Mouse (Mus musculus) limb, embryonic 10.5 days (tissue): Measurements from ENCODE around the gene Casc1. TPM values are rescaled to one million over a fixed set of nuclear protein-coding genes. Genes with fewer than 3 reads are reported as not detected.

Source experiments
- DNase-seq: peaks from one replicate; pipeline ENCODE4 v3.0.0-alpha.2; 2017; ENCODE audit warnings: low spot score
- H3K27ac ChIP-seq: fragments of 300-500 bp; sonication (generic); 2 replicates; pipeline ENCODE4 v1.5.1; 2016; ENCODE audit warnings: mild to moderate bottlenecking
- H3K27me3 ChIP-seq: fragments of 300-500 bp; sonication (generic); 2 replicates; pipeline ENCODE4 v1.6.1; 2016; ENCODE audit warnings: low read depth, mild to moderate bottlenecking; ENCODE audit not compliant: poor library complexity, severe bottlenecking
- H3K36me3 ChIP-seq: fragments of 300-500 bp; sonication (generic); 2 replicates; pipeline ENCODE4 v1.6.1; 2016; ENCODE audit warnings: mild to moderate bottlenecking, moderate library complexity
- H3K4me1 ChIP-seq: fragments of 300-500 bp; sonication (generic); 2 replicates; pipeline ENCODE4 v1.6.1; 2016
- H3K4me3 ChIP-seq: fragments of 300-500 bp; sonication (generic); 2 replicates; pipeline ENCODE4 v1.5.1; 2016; ENCODE audit warnings: mild to moderate bottlenecking, moderate library complexity
- H3K9me3 ChIP-seq: fragments of 300-500 bp; sonication (generic); replicated peaks from 2 replicates; pipeline ENCODE4 v1.6.1; 2016; ENCODE audit warnings: mild to moderate bottlenecking
- WGBS: fragments of 180-500 bp; shearing (Covaris S2); methylation state at CpG from one replicate; pipeline ENCODE4 v1.1.7; 2016; 5-methylcytosine and 5-hydroxymethylcytosine counted together
- polyA plus RNA-seq: library from polyadenylated mRNA; unstranded; fragments of >200 nt; fragmentation: Nextera tagmentation; extraction: Ambion mirVana; gene quantifications from 2 replicates; pipeline ENCODE4 v1.2.1, GENCODE M21; 2016

Casc1 gene
- polyA plus RNA-seq, 1 experiment from 2014 or later, result 0.31 TPM

GRCm38 (mm10) chr6:145234391-145234790, 23.6 kb upstream of the Casc1 start:
- WGBS, result 82% methylated on average over 1 of the region's 1 CpGs
- Histone ChIP-seq H3K36me3 (peaks cover 57% of the 10 kb centered on the region), H3K27me3 (no peaks in the 10 kb centered on the region), H3K27ac (no peak overlapping the region), H3K4me3 (no peak overlapping the region), H3K4me1 (no peaks in the 10 kb centered on the region), H3K9me3 (no peaks in the 10 kb centered on the region)
- no peak for DNase-seq

DNA sequence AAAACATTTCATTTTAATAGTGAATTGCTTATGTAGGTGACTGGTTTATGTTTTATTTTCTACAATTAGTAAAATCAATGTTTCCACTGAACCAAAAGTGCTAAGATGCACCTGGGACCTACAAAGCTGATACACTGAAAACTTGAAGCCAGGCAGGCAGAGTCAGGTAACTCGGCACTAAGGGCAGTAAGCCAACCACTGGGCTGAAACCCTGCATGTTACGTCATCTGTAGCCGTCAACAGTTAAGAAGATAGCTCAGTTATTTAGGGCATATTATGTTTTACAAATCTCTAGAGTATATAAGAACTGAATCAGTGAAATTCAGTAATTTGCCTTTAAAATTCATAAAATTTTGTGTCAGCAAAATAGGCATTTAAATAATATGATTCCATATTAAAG, 15.5 kb upstream of the Casc1 start:
- DNase-seq, result no peak
- peaks cover 53% of the 10 kb centered on the region for H3K36me3 ChIP-seq
- no peaks in the 10 kb centered on the region for H3K9me3 ChIP-seq
- WGBS, result 96% methylated on average over 3 of the region's 3 CpGs
- H3K27me3 ChIP-seq, result no peaks in the 10 kb centered on the region
- no peak overlapping the region for H3K4me3 ChIP-seq
- no peaks in the 10 kb centered on the region for H3K4me1 ChIP-seq
- no peak overlapping the region for H3K27ac ChIP-seq

- no peak for DNase-seq
- Histone ChIP-seq H3K27ac (no peak overlapping the region), H3K9me3 (no peaks in the 10 kb centered on the region), H3K27me3 (no peaks in the 10 kb centered on the region), H3K4me3 (no peak overlapping the region), H3K4me1 (no peaks in the 10 kb centered on the region), H3K36me3 (peaks cover 52% of the 10 kb centered on the region)
- WGBS, result 95% methylated on average over 6 of the region's 6 CpGs
Observed at GRCm38 (mm10) chr6:145224246-145224645, 13.4 kb upstream of the Casc1 start.

- 91% methylated on average over 3 of the region's 3 CpGs for WGBS
- no peaks in the 10 kb centered on the region for H3K9me3 ChIP-seq
Observed at GRCm38 (mm10) chr6:145215826-145216225, 5.0 kb upstream of the Casc1 start.

GRCm38 (mm10) chr6:145213916-145214315, 3.1 kb upstream of the Casc1 start:
- Histone ChIP-seq H3K27ac (no peak overlapping the region), H3K4me1 (peaks cover 12% of the 10 kb centered on the region), H3K9me3 (no peaks in the 10 kb centered on the region), H3K4me3 (no peak overlapping the region), H3K27me3 (no peaks in the 10 kb centered on the region), H3K36me3 (peaks cover 20% of the 10 kb centered on the region)
- DNase-seq, result no peak
- WGBS, result 83% methylated on average over 2 of the region's 2 CpGs

More at GRCm38 (mm10) chr6:145215826-145216225, 5.0 kb upstream of the Casc1 start:
- peaks cover 36% of the 10 kb centered on the region for H3K36me3 ChIP-seq
- no peaks in the 10 kb centered on the region for H3K27me3 ChIP-seq
- no peak for DNase-seq
- H3K4me3 ChIP-seq, result no peak overlapping the region
- H3K27ac ChIP-seq, result no peak overlapping the region
- H3K4me1 ChIP-seq, result peaks cover 6% of the 10 kb centered on the region

GRCm38 (mm10) chr6:145211376-145212305, 836 bp upstream of the Casc1 start:
- Histone ChIP-seq H3K27me3 (no peaks in the 10 kb centered on the region), H3K27ac (peak overlapping the region; percentile 97), H3K4me3 (peak overlapping the region; percentile 81), H3K9me3 (no peaks in the 10 kb centered on the region), H3K4me1 (peaks cover 12% of the 10 kb centered on the region), H3K36me3 (peaks cover 9% of the 10 kb centered on the region)
- DNase-seq, result no peak
- WGBS, result 4% methylated on average over 21 of the region's 21 CpGs

DNA sequence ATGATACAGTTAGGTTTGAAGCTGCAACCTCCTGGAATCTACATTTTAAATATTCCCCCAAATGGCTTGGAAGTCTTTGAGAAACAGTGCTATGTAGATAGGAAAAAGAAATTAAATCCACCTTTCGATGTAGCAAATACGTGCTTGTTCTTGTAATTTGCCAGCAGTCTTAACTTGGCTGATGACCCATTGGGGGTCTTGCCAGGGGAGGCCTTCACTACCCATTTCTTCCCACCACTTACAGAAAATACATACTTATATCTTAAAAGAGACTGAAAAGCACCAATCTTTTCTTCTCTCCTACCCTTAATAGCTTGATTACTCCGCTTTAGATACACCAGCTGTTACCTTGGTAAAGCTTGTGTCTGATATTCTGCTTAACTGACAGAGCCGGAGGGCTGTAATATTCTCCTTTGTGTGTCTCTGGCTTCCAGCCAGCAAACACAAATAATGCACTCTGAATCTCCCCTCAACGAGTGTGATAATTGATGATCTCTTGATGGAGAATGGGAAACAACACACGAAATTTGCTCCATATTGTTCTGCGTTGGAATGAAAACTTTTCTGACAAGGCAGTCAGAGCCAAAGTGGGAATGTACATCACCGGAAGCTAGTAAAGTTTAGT, 637 bp downstream of the Casc1 start:
- Histone ChIP-seq H3K27me3 (no peaks in the 10 kb centered on the region), H3K27ac (0 out of 2 replicates have a peak overlapping the region, but pooled peaks have one; percentile 97), H3K4me3 (peak overlapping the region; percentile 81), H3K36me3 (no peaks in the 10 kb centered on the region), H3K4me1 (peaks cover 12% of the 10 kb centered on the region), H3K9me3 (no peaks in the 10 kb centered on the region)
- 45% methylated on average over 8 of the region's 8 CpGs for WGBS
- no peak for DNase-seq

DNA sequence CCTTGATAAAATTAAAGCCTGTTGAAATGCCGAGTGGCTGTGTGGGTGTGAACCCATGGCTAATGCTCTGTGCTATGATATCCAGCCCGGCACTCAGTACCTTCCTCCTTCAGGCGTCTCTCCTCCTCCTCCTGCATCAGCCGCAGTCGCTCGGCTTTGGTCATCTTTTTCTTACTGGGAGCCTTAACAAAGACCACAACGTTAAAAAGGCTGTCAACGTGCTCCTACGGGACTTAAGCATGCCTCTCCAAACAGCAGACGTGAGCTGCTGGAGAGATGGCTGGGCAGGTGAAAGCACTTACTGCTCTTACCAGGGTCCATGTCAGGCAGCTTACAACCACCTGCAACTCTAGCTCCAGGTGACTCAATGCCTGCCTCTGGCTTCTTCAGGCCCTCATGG, 5.7 kb downstream of the Casc1 start:
- Histone ChIP-seq H3K27me3 (no peaks in the 10 kb centered on the region), H3K36me3 (no peaks in the 10 kb centered on the region), H3K4me1 (peaks cover 2% of the 10 kb centered on the region; the same call in 1 of the 2 replicates), H3K4me3 (no peak overlapping the region), H3K27ac (no peak overlapping the region), H3K9me3 (no peaks in the 10 kb centered on the region)
- WGBS, result 77% methylated on average over 10 of the region's 10 CpGs
- DNase-seq, result peak; percentile 6

DNA sequence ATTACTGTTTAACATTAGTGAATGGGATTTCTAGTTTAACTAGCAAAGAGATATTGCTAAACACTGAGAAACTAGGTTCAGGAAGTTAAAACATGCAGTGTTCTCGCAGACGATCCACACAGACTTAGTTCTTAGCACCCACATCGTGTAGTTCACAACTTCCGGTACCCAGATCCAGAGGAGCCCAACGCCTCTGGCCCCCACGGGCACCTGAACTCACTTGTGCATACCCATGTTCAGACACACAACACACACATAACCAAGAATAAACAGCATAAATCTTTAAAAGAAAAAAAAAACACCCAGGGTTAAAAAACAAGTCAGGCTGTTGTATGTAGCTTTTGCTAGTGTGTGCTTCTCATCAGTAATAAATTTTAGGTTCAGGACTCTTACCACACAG, 6.4 kb downstream of the Casc1 start:
- H3K4me3 ChIP-seq, result no peak overlapping the region
- no peaks in the 10 kb centered on the region for H3K27me3 ChIP-seq
- no peaks in the 10 kb centered on the region for H3K9me3 ChIP-seq
- H3K4me1 ChIP-seq, result no peaks in the 10 kb centered on the region
- WGBS, result 93% methylated on average over 6 of the region's 6 CpGs
- DNase-seq, result no peak
- no peak overlapping the region for H3K27ac ChIP-seq
- no peaks in the 10 kb centered on the region for H3K36me3 ChIP-seq

GRCm38 (mm10) chr6:145202432-145203125, 8.2 kb downstream of the Casc1 start:
- H3K36me3 ChIP-seq, result no peaks in the 10 kb centered on the region
- no peaks in the 10 kb centered on the region for H3K27me3 ChIP-seq
- 84% methylated on average over 13 of the region's 13 CpGs for WGBS
- H3K9me3 ChIP-seq, result no peaks in the 10 kb centered on the region
- H3K4me1 ChIP-seq, result no peaks in the 10 kb centered on the region
- no peak overlapping the region for H3K27ac ChIP-seq
- DNase-seq, result peak; percentile 9
- H3K4me3 ChIP-seq, result no peak overlapping the region

GRCm38 (mm10) chr6:145197949-145198686, 12.7 kb downstream of the Casc1 start:
- WGBS, result 94% methylated on average over 8 of the region's 8 CpGs

DNA sequence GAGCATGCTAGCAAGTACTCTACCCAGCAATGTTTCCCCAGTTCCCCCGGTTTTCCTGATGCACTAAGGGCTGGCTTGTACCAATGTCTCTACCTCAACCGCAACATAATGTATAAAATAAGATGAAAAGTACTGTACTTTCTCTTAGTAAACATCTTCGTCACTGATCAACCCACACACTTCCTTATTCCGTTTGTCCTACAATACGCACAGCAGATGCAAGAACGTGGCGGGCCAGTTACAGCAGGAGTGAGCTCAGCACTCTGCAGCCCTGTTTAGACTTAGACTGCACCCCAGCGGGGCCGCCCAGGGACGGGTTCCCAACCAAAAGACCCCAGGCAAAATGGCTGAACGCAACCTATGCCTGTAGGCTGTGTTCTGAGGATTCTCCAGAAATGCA, 17.4 kb downstream of the Casc1 start:
- WGBS, result 81% methylated on average over 11 of the region's 11 CpGs
- Histone ChIP-seq H3K36me3 (no peaks in the 10 kb centered on the region), H3K27me3 (peaks cover 3% of the 10 kb centered on the region; the same call in 1 of the 2 replicates), H3K4me3 (no peak overlapping the region), H3K9me3 (no peaks in the 10 kb centered on the region), H3K27ac (no peak overlapping the region), H3K4me1 (no peaks in the 10 kb centered on the region)
- DNase-seq, result no peak

More at GRCm38 (mm10) chr6:145197949-145198686, 12.7 kb downstream of the Casc1 start:
- H3K27ac ChIP-seq, result no peak overlapping the region
- DNase-seq, result no peak
- H3K36me3 ChIP-seq, result no peaks in the 10 kb centered on the region
- H3K4me3 ChIP-seq, result no peak overlapping the region
- H3K9me3 ChIP-seq, result no peaks in the 10 kb centered on the region
- H3K4me1 ChIP-seq, result no peaks in the 10 kb centered on the region
- H3K27me3 ChIP-seq, result no peaks in the 10 kb centered on the region
